Mouse (Mus musculus): ENCODE results near the gene Zc3h7b.

Gene Zc3h7b

DNA sequence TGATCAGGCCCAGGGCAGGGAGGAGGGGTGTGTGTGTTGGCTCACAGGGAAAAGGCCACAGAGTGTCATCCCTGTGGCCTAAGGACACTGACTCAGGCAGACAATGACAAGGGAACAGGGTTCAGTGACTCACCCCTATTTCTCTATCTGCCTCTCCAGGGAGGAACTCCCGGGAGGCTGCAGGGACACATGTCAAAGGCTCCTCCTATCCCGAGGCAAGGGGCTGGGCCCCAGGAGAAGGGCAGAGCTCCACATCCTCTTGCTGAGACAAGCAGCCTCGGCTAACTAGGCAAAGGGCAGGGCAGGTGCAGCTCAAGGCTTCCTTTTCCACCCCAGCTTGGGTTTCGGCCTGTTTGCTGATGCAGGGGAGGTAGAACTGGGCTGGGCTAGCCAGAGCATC is 100.9 kb downstream of the Zc3h7b start:
- DNase-seq (ENCODE audit: low spot score): no peak
